Mouse (Mus musculus) E14TG2a.4 (cell line): Measurements from ENCODE around the gene Hipk4.
A peak's percentile ranks its signal among the peaks of the same experiment; 100 is the strongest.

Experiments
- H3K27me3 ChIP-seq: 2 replicates; pipeline ENCODE4 v1.6.1; 2014; ENCODE audit warnings: low read length, control low read depth; ENCODE audit not compliant: insufficient read depth
- H3K36me3 ChIP-seq: 2 replicates; pipeline ENCODE4 v1.6.1; 2014; ENCODE audit warnings: low read length, control low read depth; ENCODE audit not compliant: insufficient read depth
- H3K4me1 ChIP-seq: replicated peaks from 2 replicates; pipeline ENCODE4 v1.6.1; 2014; ENCODE audit warnings: low read depth, low read length, control low read depth
- H3K4me3 ChIP-seq: replicated peaks from 2 replicates; pipeline ENCODE4 v1.5.1; 2014; ENCODE audit warnings: mild to moderate bottlenecking, low read length
- H3K9me3 ChIP-seq: 2 replicates; pipeline ENCODE4 v1.6.1; 2014; ENCODE audit warnings: low read length, control low read depth
- CTCF ChIP-seq: conservative IDR thresholded peaks from 2 replicates; pipeline ENCODE4 v1.5.1; 2014; ENCODE audit warnings: low read length
- NANOG ChIP-seq: IDR thresholded peaks from 2 replicates; pipeline ENCODE4 v1.6.1; 2014; ENCODE audit warnings: borderline replicate concordance, low read length, mixed read lengths
- POU5F1 ChIP-seq: IDR thresholded peaks from 2 replicates; pipeline ENCODE4 v1.6.1; 2014; ENCODE audit warnings: low read length, borderline replicate concordance

The Hipk4 gene

DNA sequence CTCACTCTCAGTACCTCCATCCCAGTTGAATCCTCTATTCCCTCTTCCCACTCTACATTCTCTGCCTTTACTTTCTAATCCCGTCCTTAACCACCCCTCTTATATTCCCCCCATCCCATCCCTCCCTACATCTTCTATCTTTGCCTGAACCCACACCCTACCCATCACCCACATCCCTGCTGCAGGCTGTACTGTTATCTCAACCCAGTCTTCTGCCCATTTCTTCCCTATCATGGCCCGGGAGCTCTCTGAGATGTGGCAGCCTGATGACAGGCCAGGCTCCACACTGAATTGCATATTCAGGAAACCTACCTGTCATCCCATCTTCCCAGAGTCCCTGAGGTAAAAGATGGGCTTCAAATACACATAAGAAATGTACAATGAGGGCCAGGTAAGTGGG is 15.7 kb downstream of the Hipk4 start:
- TF ChIP-seq POU5F1 (no peak), CTCF (no peak), NANOG (no peak)
- Histone ChIP-seq H3K27me3 (no peaks in the 10 kb centered on the region), H3K36me3 (peaks cover 77% of the 10 kb centered on the region), H3K9me3 (no peaks in the 10 kb centered on the region), H3K4me3 (no peak overlapping the region), H3K4me1 (peaks cover 61% of the 10 kb centered on the region)

DNA sequence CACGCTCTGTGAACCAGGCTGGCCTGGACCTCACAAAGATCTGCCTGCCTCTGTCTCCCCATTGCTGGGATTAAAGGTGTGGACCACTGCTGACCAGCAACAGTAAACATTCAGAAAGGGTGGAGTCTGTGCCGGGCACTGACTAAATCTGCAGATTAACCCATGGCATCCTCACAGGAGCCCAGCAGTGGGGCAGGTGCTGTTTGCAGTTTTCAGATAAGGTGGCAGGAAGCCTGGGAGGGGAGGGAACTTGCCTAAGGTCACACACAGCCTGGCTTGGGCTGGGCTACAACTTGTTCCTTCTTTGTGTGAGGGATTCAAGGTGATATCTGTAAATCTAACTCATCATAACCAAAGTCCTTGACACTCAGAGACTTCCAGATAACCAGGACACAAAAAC is 17.5 kb downstream of the Hipk4 start:
- no peak overlapping the region for H3K4me3 ChIP-seq
- TF ChIP-seq NANOG (no peak), POU5F1 (no peak), CTCF (no peak)
- H3K36me3 ChIP-seq = peaks cover 70% of the 10 kb centered on the region
- H3K27me3 ChIP-seq = no peaks in the 10 kb centered on the region
- no peaks in the 10 kb centered on the region for H3K9me3 ChIP-seq
- H3K4me1 ChIP-seq = peaks cover 66% of the 10 kb centered on the region

DNA sequence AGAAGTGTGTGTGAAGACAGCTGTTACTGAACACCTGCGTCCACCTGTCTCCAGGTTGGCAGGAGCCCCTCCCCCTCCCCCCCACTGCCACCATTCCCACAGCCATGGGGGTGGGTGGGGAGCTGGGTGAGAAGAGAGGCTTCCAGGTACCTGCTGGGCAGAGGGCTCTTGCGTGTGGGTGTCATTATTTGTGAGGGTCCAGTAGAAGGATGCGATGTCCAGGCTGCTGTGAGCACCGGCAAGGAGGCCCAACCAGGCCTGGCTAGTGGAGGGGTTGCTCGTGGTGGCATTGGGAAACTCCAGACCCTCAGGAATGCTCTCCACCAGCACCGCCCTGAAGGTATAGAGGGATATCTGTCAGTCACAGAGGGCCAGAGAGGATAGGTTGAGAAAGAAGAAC is 17.9 kb downstream of the Hipk4 start:
- Histone ChIP-seq H3K9me3 (no peaks in the 10 kb centered on the region), H3K4me3 (peak overlapping the region; percentile 78), H3K4me1 (peaks cover 66% of the 10 kb centered on the region), H3K36me3 (peaks cover 66% of the 10 kb centered on the region), H3K27me3 (no peaks in the 10 kb centered on the region)
- TF ChIP-seq POU5F1 = no peak
- no peak for TF ChIP-seq NANOG
- no peak for TF ChIP-seq CTCF

DNA sequence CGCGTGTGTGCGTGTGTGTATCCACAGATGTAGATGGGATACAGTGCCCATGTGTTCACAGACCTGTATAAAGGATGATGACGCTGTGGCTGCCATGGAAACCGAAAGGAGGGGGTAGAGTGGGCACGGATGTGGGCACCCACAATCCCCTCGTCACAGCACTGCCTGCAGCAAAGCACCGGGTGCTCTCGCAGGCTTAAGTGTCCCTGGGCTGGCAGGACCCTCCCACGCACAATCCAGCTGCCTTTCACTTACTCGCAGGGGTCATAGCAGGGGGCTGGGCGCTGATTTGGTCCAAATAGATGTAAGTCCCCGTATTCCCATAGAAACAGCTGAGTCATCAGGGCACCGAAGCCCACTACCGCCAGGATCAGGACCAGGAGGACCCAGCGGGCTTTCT is 18.4 kb downstream of the Hipk4 start:
- Histone ChIP-seq H3K4me1 (peaks cover 66% of the 10 kb centered on the region), H3K4me3 (peak overlapping the region; percentile 78), H3K9me3 (no peaks in the 10 kb centered on the region), H3K27me3 (no peaks in the 10 kb centered on the region), H3K36me3 (peaks cover 65% of the 10 kb centered on the region)
- no peak for TF ChIP-seq CTCF
- no peak for TF ChIP-seq NANOG
- TF ChIP-seq POU5F1 = no peak

DNA sequence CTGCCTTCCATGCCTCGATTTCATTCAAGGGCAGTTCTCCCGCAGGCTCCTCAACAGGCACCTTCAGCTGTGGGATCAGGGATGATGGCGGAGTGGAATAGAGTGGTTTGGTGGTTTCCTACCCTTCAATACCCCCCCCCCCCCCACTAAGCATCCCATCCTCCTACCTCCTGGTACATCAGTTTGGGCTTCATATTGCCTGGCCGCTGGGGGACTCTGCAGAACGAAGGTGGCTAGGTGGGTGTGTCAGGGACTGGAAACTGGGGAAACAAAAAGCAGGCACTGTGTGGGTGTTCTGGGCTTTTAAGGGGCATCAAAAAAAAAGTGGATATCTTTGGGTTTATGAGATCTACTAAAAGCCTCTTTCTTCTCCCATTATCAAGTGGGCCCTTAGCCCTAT is 18.9 kb downstream of the Hipk4 start:
- Histone ChIP-seq H3K27me3 (no peaks in the 10 kb centered on the region), H3K36me3 (peaks cover 65% of the 10 kb centered on the region), H3K9me3 (no peaks in the 10 kb centered on the region), H3K4me3 (peak overlapping the region; percentile 78), H3K4me1 (peaks cover 68% of the 10 kb centered on the region)
- TF ChIP-seq CTCF (no peak), POU5F1 (no peak), NANOG (no peak)

DNA sequence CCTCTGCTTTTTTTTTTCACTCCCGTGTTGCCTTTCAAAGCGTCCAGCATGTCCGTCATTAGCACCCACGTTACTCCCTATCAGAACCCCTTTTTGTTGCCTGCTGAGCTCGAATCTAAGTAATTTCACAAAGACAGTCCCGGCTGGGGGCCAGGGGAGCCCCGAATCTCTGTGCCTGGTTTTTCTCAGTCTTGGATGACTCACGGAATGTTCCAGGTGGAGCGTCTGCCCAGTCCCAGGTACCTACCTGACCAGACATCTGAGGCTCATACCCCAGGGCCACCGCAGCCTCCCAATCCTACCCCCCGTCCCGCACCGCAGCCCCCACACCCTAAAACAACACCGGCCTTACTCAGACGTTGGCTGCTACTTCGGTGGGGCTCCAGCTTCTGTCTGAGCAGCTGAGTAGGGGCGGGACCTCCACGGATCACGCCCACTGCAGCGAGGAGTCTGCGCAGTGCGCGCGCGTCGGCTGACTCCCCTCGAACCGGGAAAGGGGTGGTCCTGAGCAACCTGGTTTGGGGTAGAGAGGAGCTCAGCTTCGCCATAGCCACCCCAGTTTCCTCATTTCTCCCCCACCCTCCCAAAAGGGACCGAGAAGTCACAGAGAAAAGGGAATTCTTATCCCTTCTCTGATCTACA is 19.4 kb downstream of the Hipk4 start:
- Histone ChIP-seq H3K27me3 (no peaks in the 10 kb centered on the region), H3K9me3 (no peaks in the 10 kb centered on the region), H3K36me3 (peaks cover 61% of the 10 kb centered on the region), H3K4me1 (peaks cover 67% of the 10 kb centered on the region), H3K4me3 (peak overlapping the region; percentile 78)
- TF ChIP-seq POU5F1 (no peak), NANOG (no peak)

DNA sequence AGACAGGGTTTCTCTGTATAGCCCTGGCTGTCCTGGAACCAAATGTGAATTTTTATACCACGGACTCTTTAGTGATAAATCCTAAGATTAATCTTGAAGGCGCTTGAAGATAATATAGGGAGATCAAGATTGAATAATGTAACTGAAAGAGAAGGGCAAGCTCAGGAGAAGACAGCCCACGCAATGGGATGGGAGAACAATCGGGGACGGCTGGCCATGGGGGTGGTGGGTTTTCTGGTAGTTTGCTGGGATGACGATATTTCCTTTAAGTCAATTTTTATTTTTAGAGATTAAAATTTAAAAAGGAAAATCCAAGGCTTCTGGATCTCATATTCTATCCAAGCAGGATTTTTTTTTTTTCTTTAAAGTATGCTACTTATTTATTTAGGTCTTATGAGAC is 20.0 kb downstream of the Hipk4 start:
- no peaks in the 10 kb centered on the region for H3K9me3 ChIP-seq

DNA sequence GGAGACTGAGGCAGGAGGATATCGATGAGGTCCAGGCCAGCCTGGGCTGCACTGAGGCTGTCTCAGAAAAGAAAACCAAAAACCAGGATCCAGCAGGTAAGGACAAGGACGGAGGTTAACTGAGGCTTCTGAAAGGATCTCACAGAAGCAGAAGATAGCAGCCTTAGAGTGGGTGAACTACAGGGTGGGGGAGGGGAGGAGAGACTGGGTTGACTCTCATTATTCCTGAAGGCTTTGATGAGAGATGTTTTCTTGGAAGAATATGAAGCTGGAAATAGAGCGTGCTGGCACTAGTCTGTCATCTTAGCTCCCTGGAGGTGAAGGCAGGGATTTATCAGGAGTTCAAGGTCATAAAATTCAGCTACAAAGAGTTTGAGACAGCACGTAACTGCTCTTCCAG is 20.8 kb downstream of the Hipk4 start:
- H3K9me3 ChIP-seq = no peaks in the 10 kb centered on the region
- no peaks in the 10 kb centered on the region for H3K27me3 ChIP-seq
- H3K4me3 ChIP-seq = no peak overlapping the region
- peaks cover 53% of the 10 kb centered on the region for H3K36me3 ChIP-seq
- peaks cover 64% of the 10 kb centered on the region for H3K4me1 ChIP-seq
- TF ChIP-seq NANOG = no peak
- no peak for TF ChIP-seq POU5F1
- no peak for TF ChIP-seq CTCF

More for the DNA sequence above, 20.0 kb downstream of the Hipk4 start:
- no peaks in the 10 kb centered on the region for H3K27me3 ChIP-seq
- peak overlapping the region; percentile 78 for H3K4me3 ChIP-seq
- H3K36me3 ChIP-seq = peaks cover 61% of the 10 kb centered on the region
- TF ChIP-seq POU5F1 (no peak), NANOG (no peak), CTCF (no peak)
- peaks cover 67% of the 10 kb centered on the region for H3K4me1 ChIP-seq

DNA sequence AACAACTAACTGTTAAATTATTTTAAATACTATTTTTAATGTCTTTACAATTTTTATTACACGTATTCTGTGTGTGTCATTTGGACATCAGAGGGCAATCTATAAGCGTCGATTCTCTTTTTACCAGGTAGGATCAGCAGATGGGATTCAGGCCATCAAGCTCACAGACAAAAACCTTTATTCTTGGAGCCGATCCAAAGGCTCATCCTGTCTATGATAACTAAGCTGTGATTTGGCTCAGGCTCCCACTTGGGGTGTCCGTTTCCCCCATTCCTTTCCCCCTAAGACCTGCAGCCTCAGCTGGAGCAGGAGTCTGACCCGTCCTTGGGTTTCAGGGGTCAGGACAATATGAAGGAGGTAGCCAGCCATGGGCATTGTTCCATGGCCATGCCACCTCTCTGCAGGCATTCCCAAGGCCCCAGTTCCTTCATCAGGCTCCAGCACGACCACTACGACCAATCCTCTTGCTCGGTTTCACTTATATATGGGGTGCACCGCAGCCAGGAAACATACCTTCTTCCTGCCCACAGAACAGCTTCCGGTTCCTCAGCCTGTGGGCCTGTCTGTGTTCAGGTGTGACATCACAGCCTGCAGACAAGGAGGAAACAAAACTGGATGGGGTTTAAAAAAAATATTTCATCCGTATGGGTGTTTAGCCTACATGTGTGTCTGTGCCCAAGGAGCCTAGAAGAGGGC is 21.8 kb downstream of the Hipk4 start:
- TF ChIP-seq NANOG = no peak
- no peak for TF ChIP-seq CTCF
- no peak for TF ChIP-seq POU5F1

More for the DNA sequence above, 21.8 kb downstream of the Hipk4 start:
- Histone ChIP-seq H3K36me3 (peaks cover 43% of the 10 kb centered on the region), H3K4me1 (peaks cover 65% of the 10 kb centered on the region), H3K4me3 (no peak overlapping the region), H3K9me3 (no peaks in the 10 kb centered on the region), H3K27me3 (no peaks in the 10 kb centered on the region)
